Mouse (Mus musculus) heart, embryonic 10.5 days (tissue): ENCODE measurements at regions not wholly inside any gene's neighbourhood (a gene's known extent, or its start where the extent isn't known, plus 50 kb on each side); places are given as distances from the start of the nearest gene placed in this dataset.

Experiments
- DNase-seq: peaks from one replicate; pipeline ENCODE4 v3.0.0-alpha.2; 2017; ENCODE audit warnings: low spot score
- H3K27ac ChIP-seq: fragments of 300-500 bp; sonication (generic); 2 replicates; pipeline ENCODE4 v1.5.1; 2016; ENCODE audit warnings: mild to moderate bottlenecking
- H3K27me3 ChIP-seq: fragments of 300-500 bp; sonication (generic); 2 replicates; pipeline ENCODE4 v1.6.1; 2016; ENCODE audit warnings: mild to moderate bottlenecking; ENCODE audit not compliant: poor library complexity, insufficient read depth, severe bottlenecking
- H3K36me3 ChIP-seq: fragments of 300-500 bp; sonication (generic); 2 replicates; pipeline ENCODE4 v1.6.1; 2016; ENCODE audit warnings: mild to moderate bottlenecking, moderate library complexity
- H3K4me1 ChIP-seq: fragments of 300-500 bp; sonication (generic); 2 replicates; pipeline ENCODE4 v1.6.1; 2016; ENCODE audit warnings: mild to moderate bottlenecking
- H3K4me3 ChIP-seq: fragments of 300-500 bp; sonication (generic); 2 replicates; pipeline ENCODE4 v1.5.1; 2016; ENCODE audit warnings: mild to moderate bottlenecking, moderate library complexity
- H3K9me3 ChIP-seq: fragments of 300-500 bp; sonication (generic); 2 replicates; pipeline ENCODE4 v1.6.1; 2016; ENCODE audit warnings: mild to moderate bottlenecking, moderate library complexity
- WGBS: fragments of 180-500 bp; shearing (Covaris S2); methylation state at CpG from one replicate; pipeline ENCODE4 v1.1.7; 2016; 5-methylcytosine and 5-hydroxymethylcytosine counted together

- Histone ChIP-seq H3K27me3 (no peaks in the 10 kb centered on the region), H3K36me3 (no peaks in the 10 kb centered on the region), H3K27ac (no peak overlapping the region), H3K4me1 (peaks cover 29% of the 10 kb centered on the region), H3K9me3 (no peaks in the 10 kb centered on the region), H3K4me3 (no peak overlapping the region)
- WGBS = 78% methylated on average over 3 of the region's 3 CpGs
- DNase-seq = no peak
Observed at GRCm38 (mm10) chr16:78247189-78247588, 54.1 kb upstream of the Cxadr start.

GRCm38 (mm10) chr16:78242678-78243077, 58.6 kb upstream of the Cxadr start:
- Histone ChIP-seq H3K36me3 (no peaks in the 10 kb centered on the region), H3K27ac (no peak overlapping the region), H3K4me1 (peaks cover 12% of the 10 kb centered on the region), H3K9me3 (no peaks in the 10 kb centered on the region), H3K4me3 (no peak overlapping the region), H3K27me3 (0 out of 2 replicates have a peak, but pooled peaks cover 7% of the 10 kb centered on the region)
- no peak for DNase-seq
- WGBS = 81% methylated on average over 3 of the region's 3 CpGs

GRCm38 (mm10) chr16:78240152-78240551, 61.1 kb upstream of the Cxadr start:
- peaks cover 19% of the 10 kb centered on the region for H3K4me1 ChIP-seq
- no peaks in the 10 kb centered on the region for H3K36me3 ChIP-seq
- DNase-seq = no peak
- WGBS = 78% methylated on average over 4 of the region's 4 CpGs
- 0 out of 2 replicates have a peak, but pooled peaks cover 7% of the 10 kb centered on the region for H3K27me3 ChIP-seq
- H3K4me3 ChIP-seq = no peak overlapping the region
- no peaks in the 10 kb centered on the region for H3K9me3 ChIP-seq
- H3K27ac ChIP-seq = no peak overlapping the region

- under 1% methylated on average over 18 of the region's 18 CpGs for WGBS
- H3K27me3 ChIP-seq = 0 out of 2 replicates have a peak, but pooled peaks cover 7% of the 10 kb centered on the region
- H3K36me3 ChIP-seq = no peaks in the 10 kb centered on the region
- no peaks in the 10 kb centered on the region for H3K9me3 ChIP-seq
- H3K4me3 ChIP-seq = peak overlapping the region; percentile 60
- H3K4me1 ChIP-seq = peaks cover 19% of the 10 kb centered on the region
- no peak for DNase-seq
- H3K27ac ChIP-seq = peak overlapping the region; percentile 82
Observed at GRCm38 (mm10) chr16:78238052-78238701, 63.1 kb upstream of the Cxadr start.

GRCm38 (mm10) chr16:78237641-78238051, 63.6 kb upstream of the Cxadr start:
- Histone ChIP-seq H3K36me3 (no peaks in the 10 kb centered on the region), H3K4me1 (peaks cover 19% of the 10 kb centered on the region), H3K9me3 (no peaks in the 10 kb centered on the region), H3K27me3 (0 out of 2 replicates have a peak, but pooled peaks cover 7% of the 10 kb centered on the region), H3K4me3 (peak overlapping the region; percentile 60), H3K27ac (peak overlapping the region; percentile 82)
- no peak for DNase-seq
- under 1% methylated on average over 14 of the region's 15 CpGs for WGBS

- no peak for DNase-seq
- H3K4me3 ChIP-seq = peak overlapping the region; percentile 60
- H3K36me3 ChIP-seq = no peaks in the 10 kb centered on the region
- H3K27ac ChIP-seq = peak overlapping the region; percentile 82
- no peaks in the 10 kb centered on the region for H3K9me3 ChIP-seq
- 0 out of 2 replicates have a peak, but pooled peaks cover 7% of the 10 kb centered on the region for H3K27me3 ChIP-seq
- 4% methylated on average over 25 of the region's 25 CpGs for WGBS
- H3K4me1 ChIP-seq = peaks cover 19% of the 10 kb centered on the region
Observed at GRCm38 (mm10) chr16:78236746-78237640, 64.3 kb upstream of the Cxadr start.

- no peak overlapping the region for H3K27ac ChIP-seq
- peaks cover 4% of the 10 kb centered on the region; the same call in 1 of the 2 replicates for H3K9me3 ChIP-seq
- H3K4me1 ChIP-seq = peaks cover 7% of the 10 kb centered on the region
- H3K4me3 ChIP-seq = no peak overlapping the region
- DNase-seq = no peak
- H3K27me3 ChIP-seq = no peaks in the 10 kb centered on the region
- no peaks in the 10 kb centered on the region for H3K36me3 ChIP-seq
- 79% methylated on average over 2 of the region's 2 CpGs for WGBS
Observed at GRCm38 (mm10) chr16:78232205-78232604, 69.1 kb upstream of the Cxadr start.

GRCm38 (mm10) chr16:78229013-78229412, 72.3 kb upstream of the Cxadr start:
- H3K36me3 ChIP-seq = no peaks in the 10 kb centered on the region
- H3K27ac ChIP-seq = no peak overlapping the region
- H3K27me3 ChIP-seq = no peaks in the 10 kb centered on the region
- H3K4me1 ChIP-seq = no peaks in the 10 kb centered on the region
- 74% methylated on average over 4 of the region's 4 CpGs for WGBS
- no peak for DNase-seq
- peaks cover 4% of the 10 kb centered on the region; the same call in 1 of the 2 replicates for H3K9me3 ChIP-seq
- H3K4me3 ChIP-seq = no peak overlapping the region

- H3K36me3 ChIP-seq = no peaks in the 10 kb centered on the region
- no peak for DNase-seq
- WGBS = 14% methylated on average over 1 of the region's 1 CpGs
Observed at GRCm38 (mm10) chr16:78222377-78222776, 78.9 kb upstream of the Cxadr start.

GRCm38 (mm10) chr16:78221781-78222180, 79.5 kb upstream of the Cxadr start:
- Histone ChIP-seq H3K4me1 (peaks cover 11% of the 10 kb centered on the region; the same call in 1 of the 2 replicates), H3K27ac (no peak overlapping the region)
- 80% methylated on average over 1 of the region's 1 CpGs for WGBS

More at GRCm38 (mm10) chr16:78222377-78222776, 78.9 kb upstream of the Cxadr start:
- Histone ChIP-seq H3K9me3 (no peaks in the 10 kb centered on the region), H3K27me3 (no peaks in the 10 kb centered on the region), H3K4me1 (peaks cover 5% of the 10 kb centered on the region; the same call in 1 of the 2 replicates), H3K27ac (no peak overlapping the region), H3K4me3 (no peak overlapping the region)

GRCm38 (mm10) chr16:78217633-78218032, 83.7 kb upstream of the Cxadr start:
- no peak overlapping the region for H3K4me3 ChIP-seq
- no peaks in the 10 kb centered on the region for H3K9me3 ChIP-seq
- H3K36me3 ChIP-seq = no peaks in the 10 kb centered on the region
- no peak for DNase-seq
- H3K4me1 ChIP-seq = peaks cover 11% of the 10 kb centered on the region; the same call in 1 of the 2 replicates
- WGBS = 52% methylated on average over 6 of the region's 6 CpGs
- H3K27ac ChIP-seq = peak overlapping the region; percentile 22; the same call in 1 of the 2 replicates
- H3K27me3 ChIP-seq = no peaks in the 10 kb centered on the region

More at GRCm38 (mm10) chr16:78221781-78222180, 79.5 kb upstream of the Cxadr start:
- no peak for DNase-seq
- Histone ChIP-seq H3K36me3 (no peaks in the 10 kb centered on the region), H3K9me3 (no peaks in the 10 kb centered on the region), H3K4me3 (no peak overlapping the region), H3K27me3 (no peaks in the 10 kb centered on the region)

GRCm38 (mm10) chr16:78216752-78217351, 84.4 kb upstream of the Cxadr start:
- 31% methylated on average over 9 of the region's 9 CpGs for WGBS
- H3K9me3 ChIP-seq = no peaks in the 10 kb centered on the region
- H3K4me3 ChIP-seq = no peak overlapping the region
- no peaks in the 10 kb centered on the region for H3K36me3 ChIP-seq
- no peak for DNase-seq
- H3K4me1 ChIP-seq = peaks cover 11% of the 10 kb centered on the region; the same call in 1 of the 2 replicates
- no peak overlapping the region for H3K27ac ChIP-seq
- no peaks in the 10 kb centered on the region for H3K27me3 ChIP-seq
